Mouse (Mus musculus): ENCODE results near the gene Eps8l2.
A peak's percentile ranks its signal among the peaks of the same experiment; 100 is the strongest.
"Not testable (repeated sequence)": the region's sequence is repeated elsewhere in the genome, so short reads cannot be mapped to it uniquely, and the experiment has no call there.

Eps8l2 gene

DNA sequence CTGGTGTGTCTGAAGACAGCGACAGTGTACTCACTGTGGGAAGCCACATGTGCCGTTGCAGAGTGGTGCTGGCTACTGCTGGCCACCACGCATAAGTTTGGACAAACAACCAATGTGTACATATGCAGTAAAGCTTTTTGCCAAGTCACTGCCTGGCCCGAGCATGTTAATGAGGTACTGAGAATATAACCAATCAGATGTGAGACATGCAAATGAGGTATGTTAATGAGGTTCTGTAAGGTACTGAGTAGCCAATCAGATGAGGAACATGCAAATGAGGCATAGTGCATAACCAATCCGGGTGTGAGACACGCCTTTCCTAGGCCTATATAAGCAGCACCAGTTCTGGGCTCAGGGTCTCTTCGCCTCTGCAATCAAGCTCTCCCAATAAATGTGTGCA lies 69.0 kb downstream of the Eps8l2 start:
- DNase-seq (ENCODE audit: low spot score in 2 of 2) = not testable (repeated sequence)

- DNase-seq (ENCODE audit: low spot score in 2 of 2) = peak; percentile 71 to 81
Observed at GRCm38 (mm10) chr7:141408833-141409232, 70.2 kb downstream of the Eps8l2 start.

- DNase-seq (ENCODE audit: low spot score in 2 of 2) = no peak
Observed at GRCm38 (mm10) chr7:141410631-141411030, 72.0 kb downstream of the Eps8l2 start.

- no peak for DNase-seq (ENCODE audit: low spot score in 2 of 2)
Observed at GRCm38 (mm10) chr7:141411667-141412066, 73.0 kb downstream of the Eps8l2 start.

Data from natural killer cell, adult 2 months (primary cell).